Mouse (Mus musculus): ENCODE measurements around the gene Pkhd1. TPM values are rescaled to one million over a fixed set of nuclear protein-coding genes. Genes with fewer than 3 reads are reported as not detected.
"Not testable (repeated sequence)": the region's sequence is repeated elsewhere in the genome, so short reads cannot be mapped to it uniquely, and the experiment has no call there.

Gene Pkhd1
- polyA plus RNA-seq, 1 experiment from 2014 or later = 0.04 TPM

GRCm38 (mm10) chr1:20150627-20151026 is 467.2 kb downstream of the Pkhd1 start:
- H3K27me3 ChIP-seq (ENCODE audit: control insufficient read depth, insufficient read depth, low read length); H3K9me3 ChIP-seq (ENCODE audit: control insufficient read depth, low read length); H3K4me1 ChIP-seq (ENCODE audit: control insufficient read depth, insufficient read depth, low read length); H3K4me3 ChIP-seq (ENCODE audit: low read depth, low read length); H3K9ac ChIP-seq (ENCODE audit: low read length); DNase-seq (ENCODE audit: low spot score); H3K36me3 ChIP-seq (ENCODE audit: control insufficient read depth, insufficient read depth, low read length); H3K4me2 ChIP-seq (ENCODE audit: low read depth); H3K27ac ChIP-seq (ENCODE audit: low read depth, low read length); ATAC-seq (ENCODE audit: insufficient read depth, low FRiP score, low TSS enrichment): not testable (repeated sequence)
- 87% methylated on average over 4 of the region's 4 CpGs for WGBS

DNA sequence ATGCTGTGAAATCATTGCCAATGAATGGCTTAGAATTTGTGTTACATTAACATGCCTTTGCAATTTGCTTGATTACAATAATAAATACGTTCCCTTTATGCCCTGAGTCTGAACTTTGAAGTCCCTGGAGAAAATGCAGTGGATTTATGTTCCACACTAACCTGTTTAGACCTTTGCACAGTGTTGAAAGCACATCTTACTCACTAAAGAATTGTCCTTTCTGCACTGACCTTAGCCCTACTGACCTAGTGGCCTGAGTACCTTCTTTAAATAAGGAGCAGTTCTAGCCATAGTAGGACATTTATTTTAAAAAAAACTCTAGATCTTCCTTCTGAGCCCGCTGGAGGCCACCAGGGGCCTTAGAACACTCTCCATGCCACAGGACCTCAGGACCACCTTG is 467.8 kb downstream of the Pkhd1 start:
- no peak for DNase-seq (ENCODE audit: low spot score)
- Histone ChIP-seq H3K4me1 (ENCODE audit: control insufficient read depth, insufficient read depth, low read length) (no peaks in the 10 kb centered on the region), H3K9ac (ENCODE audit: low read length) (no peak overlapping the region), H3K9me3 (ENCODE audit: control insufficient read depth, low read length) (no peaks in the 10 kb centered on the region), H3K36me3 (ENCODE audit: control insufficient read depth, insufficient read depth, low read length) (no peaks in the 10 kb centered on the region), H3K27ac (ENCODE audit: low read depth, low read length) (no peak overlapping the region), H3K4me2 (ENCODE audit: low read depth) (no peak overlapping the region), H3K27me3 (ENCODE audit: control insufficient read depth, insufficient read depth, low read length) (no peaks in the 10 kb centered on the region), H3K4me3 (ENCODE audit: low read depth, low read length) (no peak overlapping the region)
- ATAC-seq (ENCODE audit: insufficient read depth, low FRiP score, low TSS enrichment) = no peak
- 74% methylated on average over 2 of the region's 2 CpGs for WGBS

GRCm38 (mm10) chr1:20136205-20136604 is 481.7 kb downstream of the Pkhd1 start:
- no peaks in the 10 kb centered on the region for H3K36me3 ChIP-seq (ENCODE audit: control insufficient read depth, insufficient read depth, low read length)
- H3K4me3 ChIP-seq (ENCODE audit: low read depth, low read length) = no peak overlapping the region
- no peak overlapping the region for H3K27ac ChIP-seq (ENCODE audit: low read depth, low read length)
- ATAC-seq (ENCODE audit: insufficient read depth, low FRiP score, low TSS enrichment) = no peak
- H3K4me2 ChIP-seq (ENCODE audit: low read depth) = no peak overlapping the region
- 0 out of 2 replicates have a peak, but pooled peaks cover 4% of the 10 kb centered on the region for H3K4me1 ChIP-seq (ENCODE audit: control insufficient read depth, insufficient read depth, low read length)
- 82% methylated on average over 3 of the region's 3 CpGs for WGBS
- H3K27me3 ChIP-seq (ENCODE audit: control insufficient read depth, insufficient read depth, low read length) = no peaks in the 10 kb centered on the region
- H3K9ac ChIP-seq (ENCODE audit: low read length) = no peak overlapping the region
- H3K9me3 ChIP-seq (ENCODE audit: control insufficient read depth, low read length) = no peaks in the 10 kb centered on the region
- DNase-seq (ENCODE audit: low spot score) = no peak

- ATAC-seq (ENCODE audit: insufficient read depth, low FRiP score, low TSS enrichment) = peak; percentile 36
These were observed 482.7 kb downstream of the Pkhd1 start for GRCm38 (mm10) chr1:20135065-20135618.

DNA sequence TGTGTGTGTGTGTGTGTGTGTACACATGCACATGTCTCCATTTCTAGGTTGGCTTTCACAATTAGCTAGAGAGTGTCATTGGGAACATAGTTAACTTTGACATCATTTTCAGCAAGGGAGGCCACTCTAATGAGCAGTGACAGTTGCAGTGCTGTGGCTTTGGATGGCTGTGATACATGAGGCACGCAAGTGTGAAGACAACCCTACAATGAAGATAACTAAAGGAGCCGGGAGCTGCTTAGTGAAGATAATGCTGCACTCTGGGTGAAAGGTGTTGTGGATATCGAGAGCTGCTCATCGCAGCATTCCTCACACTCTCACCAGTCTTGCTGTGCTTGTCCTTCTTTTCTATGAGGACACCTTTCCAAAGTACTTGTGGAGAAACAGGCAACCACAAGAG is 484.2 kb downstream of the Pkhd1 start:
- ATAC-seq (ENCODE audit: insufficient read depth, low FRiP score, low TSS enrichment) = no peak
- Histone ChIP-seq H3K9ac (ENCODE audit: low read length) (no peak overlapping the region), H3K27ac (ENCODE audit: low read depth, low read length) (no peak overlapping the region), H3K4me1 (ENCODE audit: control insufficient read depth, insufficient read depth, low read length) (0 out of 2 replicates have a peak, but pooled peaks cover 4% of the 10 kb centered on the region), H3K4me2 (ENCODE audit: low read depth) (no peak overlapping the region), H3K27me3 (ENCODE audit: control insufficient read depth, insufficient read depth, low read length) (no peaks in the 10 kb centered on the region), H3K4me3 (ENCODE audit: low read depth, low read length) (no peak overlapping the region), H3K36me3 (ENCODE audit: control insufficient read depth, insufficient read depth, low read length) (no peaks in the 10 kb centered on the region), H3K9me3 (ENCODE audit: control insufficient read depth, low read length) (no peaks in the 10 kb centered on the region)
- no peak for DNase-seq (ENCODE audit: low spot score)
- WGBS = 88% methylated on average over 4 of the region's 4 CpGs

More at GRCm38 (mm10) chr1:20135065-20135618, 482.7 kb downstream of the Pkhd1 start:
- 35% methylated on average over 4 of the region's 4 CpGs for WGBS
- no peak overlapping the region for H3K9ac ChIP-seq (ENCODE audit: low read length)
- no peak overlapping the region for H3K4me2 ChIP-seq (ENCODE audit: low read depth)
- peak; percentile 33 for DNase-seq (ENCODE audit: low spot score)
- no peaks in the 10 kb centered on the region for H3K9me3 ChIP-seq (ENCODE audit: control insufficient read depth, low read length)
- no peaks in the 10 kb centered on the region for H3K27me3 ChIP-seq (ENCODE audit: control insufficient read depth, insufficient read depth, low read length)
- H3K4me3 ChIP-seq (ENCODE audit: low read depth, low read length) = no peak overlapping the region
- H3K27ac ChIP-seq (ENCODE audit: low read depth, low read length) = no peak overlapping the region
- 0 out of 2 replicates have a peak, but pooled peaks cover 4% of the 10 kb centered on the region for H3K4me1 ChIP-seq (ENCODE audit: control insufficient read depth, insufficient read depth, low read length)
- H3K36me3 ChIP-seq (ENCODE audit: control insufficient read depth, insufficient read depth, low read length) = no peaks in the 10 kb centered on the region

GRCm38 (mm10) chr1:20131786-20132596 is 485.9 kb downstream of the Pkhd1 start:
- no peak overlapping the region for H3K27ac ChIP-seq (ENCODE audit: low read depth, low read length)
- H3K4me3 ChIP-seq (ENCODE audit: low read depth, low read length) = no peak overlapping the region
- H3K27me3 ChIP-seq (ENCODE audit: control insufficient read depth, insufficient read depth, low read length) = no peaks in the 10 kb centered on the region
- 63% methylated on average over 6 of the region's 6 CpGs for WGBS
- H3K36me3 ChIP-seq (ENCODE audit: control insufficient read depth, insufficient read depth, low read length) = no peaks in the 10 kb centered on the region
- ATAC-seq (ENCODE audit: insufficient read depth, low FRiP score, low TSS enrichment) = no peak
- H3K4me1 ChIP-seq (ENCODE audit: control insufficient read depth, insufficient read depth, low read length) = 0 out of 2 replicates have a peak, but pooled peaks cover 4% of the 10 kb centered on the region
- H3K4me2 ChIP-seq (ENCODE audit: low read depth) = no peak overlapping the region
- DNase-seq (ENCODE audit: low spot score) = no peak
- no peaks in the 10 kb centered on the region for H3K9me3 ChIP-seq (ENCODE audit: control insufficient read depth, low read length)
- H3K9ac ChIP-seq (ENCODE audit: low read length) = no peak overlapping the region

DNA sequence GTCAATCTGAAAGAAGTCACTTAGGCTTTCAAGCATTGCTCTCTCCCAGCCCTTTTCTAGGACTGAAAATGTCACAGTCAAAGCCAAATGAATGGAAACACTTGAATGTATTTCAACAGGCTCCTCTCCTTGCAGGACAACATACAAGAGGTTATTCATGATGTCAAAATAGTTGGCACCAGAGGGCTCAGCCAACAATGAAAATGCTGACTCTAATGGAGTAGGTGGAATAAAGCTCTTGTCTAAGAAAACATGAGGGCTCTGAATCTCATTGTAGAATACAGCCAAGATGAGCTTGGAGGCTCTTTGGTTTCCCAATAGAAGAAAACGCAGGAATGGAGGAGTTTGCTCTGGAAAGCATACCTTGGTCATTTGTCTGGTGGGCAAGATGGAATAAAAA is 500.5 kb downstream of the Pkhd1 start:
- no peak overlapping the region for H3K4me2 ChIP-seq (ENCODE audit: low read depth)
- H3K4me1 ChIP-seq (ENCODE audit: control insufficient read depth, insufficient read depth, low read length) = no peaks in the 10 kb centered on the region
- H3K27me3 ChIP-seq (ENCODE audit: control insufficient read depth, insufficient read depth, low read length) = no peaks in the 10 kb centered on the region
- DNase-seq (ENCODE audit: low spot score) (no peak), ATAC-seq (ENCODE audit: insufficient read depth, low FRiP score, low TSS enrichment) (no peak)
- 94% methylated on average over 1 of the region's 1 CpGs for WGBS
- H3K9ac ChIP-seq (ENCODE audit: low read length) = no peak overlapping the region
- no peak overlapping the region for H3K4me3 ChIP-seq (ENCODE audit: low read depth, low read length)
- no peaks in the 10 kb centered on the region for H3K9me3 ChIP-seq (ENCODE audit: control insufficient read depth, low read length)
- H3K36me3 ChIP-seq (ENCODE audit: control insufficient read depth, insufficient read depth, low read length) = no peaks in the 10 kb centered on the region
- H3K27ac ChIP-seq (ENCODE audit: low read depth, low read length) = no peak overlapping the region

GRCm38 (mm10) chr1:20069733-20070132 is 548.1 kb downstream of the Pkhd1 start:
- H3K27me3 ChIP-seq (ENCODE audit: control insufficient read depth, insufficient read depth, low read length) = no peaks in the 10 kb centered on the region
- no peak for DNase-seq (ENCODE audit: low spot score)
- no peak overlapping the region for H3K4me3 ChIP-seq (ENCODE audit: low read depth, low read length)
- H3K4me1 ChIP-seq (ENCODE audit: control insufficient read depth, insufficient read depth, low read length) = no peaks in the 10 kb centered on the region
- H3K9me3 ChIP-seq (ENCODE audit: control insufficient read depth, low read length) = no peaks in the 10 kb centered on the region
- 91% methylated on average over 3 of the region's 3 CpGs for WGBS
- H3K36me3 ChIP-seq (ENCODE audit: control insufficient read depth, insufficient read depth, low read length) = no peaks in the 10 kb centered on the region
- H3K27ac ChIP-seq (ENCODE audit: low read depth, low read length) = no peak overlapping the region
- ATAC-seq (ENCODE audit: insufficient read depth, low FRiP score, low TSS enrichment) = no peak
- H3K4me2 ChIP-seq (ENCODE audit: low read depth) = no peak overlapping the region
- no peak overlapping the region for H3K9ac ChIP-seq (ENCODE audit: low read length)

GRCm38 (mm10) chr1:20058245-20058644 is 559.6 kb downstream of the Pkhd1 start:
- 64% methylated on average over 3 of the region's 3 CpGs for WGBS
- H3K9me3 ChIP-seq (ENCODE audit: control insufficient read depth, low read length) = no peaks in the 10 kb centered on the region
- ATAC-seq (ENCODE audit: insufficient read depth, low FRiP score, low TSS enrichment) = 0 out of 2 replicates have a peak, but pooled peaks have one; percentile 35
- H3K4me2 ChIP-seq (ENCODE audit: low read depth) = no peak overlapping the region
- H3K36me3 ChIP-seq (ENCODE audit: control insufficient read depth, insufficient read depth, low read length) = no peaks in the 10 kb centered on the region
- no peak overlapping the region for H3K27ac ChIP-seq (ENCODE audit: low read depth, low read length)
- H3K9ac ChIP-seq (ENCODE audit: low read length) = no peak overlapping the region
- no peak overlapping the region for H3K4me3 ChIP-seq (ENCODE audit: low read depth, low read length)
- peak; percentile 25 for DNase-seq (ENCODE audit: low spot score)
- H3K4me1 ChIP-seq (ENCODE audit: control insufficient read depth, insufficient read depth, low read length) = no peaks in the 10 kb centered on the region; the same call in 1 of the 2 replicates
- H3K27me3 ChIP-seq (ENCODE audit: control insufficient read depth, insufficient read depth, low read length) = no peaks in the 10 kb centered on the region
